Mouse (Mus musculus) stomach, embryonic 14.5 days (tissue): ENCODE measurements at regions not wholly inside any gene's neighbourhood (a gene's known extent, or its start where the extent isn't known, plus 50 kb on each side); places are given as distances from the start of the nearest gene placed in this dataset.
"Not testable (repeated sequence)": the region's sequence is repeated elsewhere in the genome, so short reads cannot be mapped to it uniquely, and the experiment has no call there.

Experiments used
- ATAC-seq: fragments of 200-750 bp; cut with Nextera tagmentation; 2 replicates; pipeline ENCODE4 v1.8.0; 2017; ENCODE audit warnings: low read depth, moderate TSS enrichment; ENCODE audit not compliant: insufficient number of reproducible peaks, insufficient read depth, low FRiP score
- H3K27ac ChIP-seq: fragments of 300-500 bp; sonication (generic); 2 replicates; pipeline ENCODE4 v1.5.1; 2014; ENCODE audit warnings: mild to moderate bottlenecking, low read length, moderate library complexity, mixed read lengths
- H3K27me3 ChIP-seq: fragments of 300-500 bp; sonication (generic); 2 replicates; pipeline ENCODE4 v1.6.1; 2014; ENCODE audit warnings: low read length, control low read depth, mixed read lengths; ENCODE audit not compliant: control insufficient read depth, insufficient read depth
- H3K36me3 ChIP-seq: fragments of 300-500 bp; sonication (generic); 2 replicates; pipeline ENCODE4 v1.6.1; 2014; ENCODE audit warnings: mild to moderate bottlenecking, control low read depth, low read length, moderate library complexity, mixed read lengths; ENCODE audit not compliant: control insufficient read depth, insufficient read depth
- H3K4me1 ChIP-seq: fragments of 300-500 bp; sonication (generic); 2 replicates; pipeline ENCODE4 v1.6.1; 2014; ENCODE audit warnings: low read length, control low read depth, mixed read lengths; ENCODE audit not compliant: control insufficient read depth, insufficient read depth
- H3K4me2 ChIP-seq: fragments of 300-500 bp; sonication (generic); replicated peaks from 2 replicates; pipeline ENCODE4 v1.6.1; 2014; ENCODE audit warnings: low read depth, low read length, control low read depth
- H3K4me3 ChIP-seq: fragments of 300-500 bp; sonication (generic); 2 replicates; pipeline ENCODE4 v1.5.1; 2014; ENCODE audit warnings: low read depth, low read length, control low read depth
- H3K9ac ChIP-seq: fragments of 300-500 bp; sonication (generic); replicated peaks from 2 replicates; pipeline ENCODE4 v1.6.1; 2014; ENCODE audit warnings: low read depth, mild to moderate bottlenecking, control low read depth, low read length, moderate library complexity, mixed read lengths
- H3K9me3 ChIP-seq: fragments of 300-500 bp; sonication (generic); 2 replicates; pipeline ENCODE4 v1.6.1; 2016; ENCODE audit warnings: low read depth, low read length, control low read depth; ENCODE audit not compliant: control insufficient read depth
- WGBS: fragments of 180-500 bp; shearing (Covaris S2); extraction: QIAGEN DNeasy Blood & Tissue Kit; methylation state at CpG from one replicate; pipeline ENCODE4 v1.1.7; 2014; 5-methylcytosine and 5-hydroxymethylcytosine counted together

GRCm38 (mm10) chr3:44991467-44991992, 386.7 kb upstream of the Pcdh10 start:
- H3K27ac ChIP-seq, result not testable (repeated sequence)
- peak; percentile 76; the same call in 1 of the 2 replicates for ATAC-seq

More at GRCm38 (mm10) chr3:44991467-44991992, 386.7 kb upstream of the Pcdh10 start:
- 96% methylated on average over 4 of the region's 4 CpGs for WGBS
- not testable (repeated sequence) for H3K9ac ChIP-seq, H3K4me3 ChIP-seq, H3K36me3 ChIP-seq, H3K4me2 ChIP-seq, H3K27me3 ChIP-seq, H3K9me3 ChIP-seq, H3K4me1 ChIP-seq
